Mouse (Mus musculus): ENCODE measurements around the gene Nrxn1.

DNA sequence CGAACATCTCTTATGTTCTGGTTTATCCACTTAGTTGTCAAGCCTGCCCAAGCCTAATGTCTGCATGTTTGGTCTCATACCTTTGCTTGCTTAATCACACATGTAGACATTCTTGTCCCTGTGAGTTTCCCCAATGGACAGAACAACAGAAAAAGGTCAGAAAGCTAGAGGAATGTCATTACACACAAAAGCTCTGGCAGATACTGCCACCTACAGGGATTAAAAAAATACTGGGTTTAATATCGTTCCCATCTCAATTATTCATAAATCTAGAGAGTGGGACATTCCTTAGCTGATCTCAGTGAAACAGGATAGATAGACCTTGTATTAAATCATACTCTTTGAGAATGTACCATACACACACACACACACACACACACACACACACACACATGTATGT lies 823.7 kb downstream of the Nrxn1 start:
- no peak for TF ChIP-seq POLR2A (IDR thresholded peaks at IDR 0.05; ENCODE audit: borderline replicate concordance, extremely low read depth, low read depth, low read length)
- TF ChIP-seq CTCF (IDR thresholded peaks at IDR 0.05; ENCODE audit: insufficient read depth, low read length): no peak
